8 mouse cellular contexts compared by ENCODE assay signal in the genomic region with DNA sequence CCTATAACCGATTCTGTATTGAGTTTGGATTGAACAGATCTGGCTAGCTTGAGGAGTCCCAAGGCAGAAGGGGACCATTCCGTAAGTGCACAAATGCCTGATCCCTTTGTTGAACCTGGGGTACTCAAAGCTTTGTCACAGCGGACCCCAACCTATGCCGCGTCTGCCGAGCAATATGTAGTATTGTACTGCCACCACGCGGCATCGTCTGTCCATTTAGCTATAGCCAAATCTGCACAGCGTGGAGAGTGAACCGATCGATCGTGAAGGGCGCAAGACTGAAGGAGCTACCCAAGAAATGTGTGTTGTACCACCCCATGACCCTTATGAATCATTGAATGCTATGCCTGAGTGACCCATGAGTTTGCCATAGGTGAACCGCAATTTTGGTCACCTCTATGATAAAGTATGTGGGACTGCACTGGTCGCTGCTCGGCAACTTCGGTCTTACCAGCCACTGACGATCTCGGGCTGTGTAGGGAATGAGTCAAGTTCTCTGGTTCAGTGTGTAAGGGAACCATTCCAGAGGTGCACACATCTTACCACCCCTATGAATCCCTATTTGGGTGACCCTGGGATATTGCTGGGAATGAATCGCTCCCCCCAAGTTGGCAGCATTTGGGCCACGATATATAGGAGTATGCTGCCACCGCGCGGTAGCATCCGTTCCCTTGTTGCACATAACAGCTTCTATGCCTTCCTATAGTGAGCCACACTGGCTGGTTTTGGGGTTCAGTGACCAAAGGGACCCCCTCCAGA. TPM values are rescaled to one million over a fixed set of nuclear protein-coding genes. Genes with fewer than 3 reads are reported as not detected.
A peak's percentile ranks its signal among the peaks of the same experiment; 100 is the strongest.
DNase-seq lines count a peak whose midpoint lies in the region; ATAC-seq and TF ChIP-seq lines count a peak whose summit lies in the region.

No protein-coding gene starts in this region.

- 49% methylated on average over 26 of the region's 26 CpGs for WGBS in forebrain, embryonic 14.5 days
- WGBS in hindbrain, embryonic 10.5 days, result 48% methylated on average over 26 of the region's 26 CpGs
- WGBS in lung, embryonic 14.5 days, result 45% methylated on average over 26 of the region's 26 CpGs

- no peak overlapping the region for H3K27ac ChIP-seq in brown adipose tissue, adult 24 weeks (replicated peaks; ENCODE audit: low read depth, low read length)
- no peak overlapping the region; the same call in 1 of the 2 replicates for H3K27ac ChIP-seq in forebrain, embryonic 14.5 days (ENCODE audit: low read depth, low read length)
- peak overlapping the region; percentile 2; the same call in 1 of the 2 replicates for H3K27ac ChIP-seq in hindbrain, embryonic 10.5 days
- no peak overlapping the region for H3K27ac ChIP-seq in lung, embryonic 14.5 days (ENCODE audit: low read depth)

- no peaks in the 10 kb centered on the region for H3K27me3 ChIP-seq in forebrain, embryonic 14.5 days (replicated peaks; ENCODE audit: control insufficient read depth, insufficient read depth, low read length)
- H3K27me3 ChIP-seq in hindbrain, embryonic 10.5 days (ENCODE audit: insufficient read depth, poor library complexity, severe bottlenecking), result peaks cover 27% of the 10 kb centered on the region
- H3K27me3 ChIP-seq in lung, embryonic 14.5 days (ENCODE audit: insufficient read depth, low read length), result no peaks in the 10 kb centered on the region

- no peaks in the 10 kb centered on the region for H3K4me1 ChIP-seq in brown adipose tissue, adult 24 weeks (ENCODE audit: control insufficient read depth, insufficient read depth, insufficient read length, low read length)
- no peaks in the 10 kb centered on the region for H3K4me1 ChIP-seq in forebrain, embryonic 14.5 days (ENCODE audit: control insufficient read depth, insufficient read depth, low read length)
- H3K4me1 ChIP-seq in hindbrain, embryonic 10.5 days (replicated peaks), result peaks cover 37% of the 10 kb centered on the region
- peaks cover 9% of the 10 kb centered on the region; the same call in 1 of the 2 replicates for H3K4me1 ChIP-seq in lung, embryonic 14.5 days (ENCODE audit: insufficient read depth)

- peak; percentile 74 for TF ChIP-seq CTCF in lung, embryonic 14.5 days (IDR thresholded peaks at IDR 0.05; ENCODE audit: low read depth)

- H3K9ac ChIP-seq in forebrain, embryonic 14.5 days (ENCODE audit: low read length), result peak overlapping the region; percentile 35; the same call in 1 of the 2 replicates
- peak overlapping the region; percentile 9; the same call in 1 of the 2 replicates for H3K9ac ChIP-seq in lung, embryonic 14.5 days

- peak; percentile 52 for DNase-seq in Muller cell, postnatal 12 days (ENCODE audit: inconsistent ontology term)
- DNase-seq in forebrain, embryonic 14.5 days (ENCODE audit: low spot score), result peak; percentile 82
- peak; percentile 63 for DNase-seq in hindbrain, embryonic 10.5 days (ENCODE audit: low spot score)
- DNase-seq in layer of hippocampus, adult 9-11 months, result peak; percentile 38
- peak; percentile 88 for DNase-seq in lung, embryonic 14.5 days
- DNase-seq in retina, adult 2 months (ENCODE audit: low read depth, low spot score), result peak; percentile 18
- DNase-seq in yolk sac, embryonic 10.5 days (ENCODE audit: low spot score), result peak; percentile 66

- H3K9me3 ChIP-seq in forebrain, embryonic 14.5 days (replicated peaks; ENCODE audit: control insufficient read depth, low read length), result no peaks in the 10 kb centered on the region; the same call in 1 of the 2 replicates
- H3K9me3 ChIP-seq in hindbrain, embryonic 10.5 days, result peaks cover 28% of the 10 kb centered on the region
- H3K9me3 ChIP-seq in lung, embryonic 14.5 days (ENCODE audit: low read depth, low read length), result peaks cover 7% of the 10 kb centered on the region; the same call in 1 of the 2 replicates

- peak overlapping the region; percentile 44 for H3K4me3 ChIP-seq in brown adipose tissue, adult 24 weeks (ENCODE audit: insufficient read depth, low read depth, low read length)
- peak overlapping the region; percentile 26 for H3K4me3 ChIP-seq in forebrain, embryonic 14.5 days (ENCODE audit: low read depth, low read length)
- H3K4me3 ChIP-seq in hindbrain, embryonic 10.5 days, result peak overlapping the region; percentile 47
- peak overlapping the region; percentile 29 for H3K4me3 ChIP-seq in lung, embryonic 14.5 days (ENCODE audit: low read depth, low read length)

- peak; percentile 79 for ATAC-seq in forebrain, embryonic 14.5 days
- peak; percentile 22; the same call in 1 of the 2 replicates for ATAC-seq in lung, embryonic 14.5 days (ENCODE audit: insufficient read depth)

- peak overlapping the region; percentile 64 for H3K4me2 ChIP-seq in forebrain, embryonic 14.5 days (ENCODE audit: low read length)
- H3K4me2 ChIP-seq in lung, embryonic 14.5 days, result peak overlapping the region; percentile 72

- no peaks in the 10 kb centered on the region for H3K36me3 ChIP-seq in forebrain, embryonic 14.5 days (ENCODE audit: control insufficient read depth, insufficient read depth, low read length)
- H3K36me3 ChIP-seq in hindbrain, embryonic 10.5 days, result no peaks in the 10 kb centered on the region
- H3K36me3 ChIP-seq in lung, embryonic 14.5 days (ENCODE audit: insufficient read depth), result peaks cover 6% of the 10 kb centered on the region

RNA-seq across cellular contexts. Expression of a gene that starts 47.8 kb away (rescaled TPM):
- polyA plus RNA-seq in brown adipose tissue, adult 24 weeks (2012; ENCODE audit: insufficient read depth, insufficient read length, missing spikeins), result 3.6 and 8.8 TPM in 2 replicates
- 21.7 and 28.7 TPM in 2 replicates for polyA plus RNA-seq in forebrain, embryonic 14.5 days (2014; fragmentation: Nextera tagmentation; extraction: Ambion mirVana)
- 17.7 and 19.7 TPM in 2 replicates for polyA plus RNA-seq in hindbrain, embryonic 10.5 days (2016; fragmentation: Nextera tagmentation; extraction: Ambion mirVana)
- 20.3 and 31.0 TPM in 2 replicates for polyA plus RNA-seq in lung, embryonic 14.5 days (2014; fragmentation: Nextera tagmentation; extraction: Ambion mirVana)

Comparison
In these comparisons a context has a peak if more than half of its experiments do, and no peak if none do; other contexts are left out.
1. DNase-seq: peak in every context shown above with its lines; median percentile 88 in lung, embryonic 14.5 days; 82 in forebrain, embryonic 14.5 days; 66 in yolk sac, embryonic 10.5 days; 63 in hindbrain, embryonic 10.5 days; 52 in Muller cell, postnatal 12 days; 38 in layer of hippocampus, adult 9-11 months; 18 in retina, adult 2 months.